Mouse (Mus musculus) kidney, embryonic 14.5 days (tissue): ENCODE measurements around the gene Myl12a. TPM values are rescaled to one million over a fixed set of nuclear protein-coding genes. Genes with fewer than 3 reads are reported as not detected.

ENCODE experiments used
- ATAC-seq: fragments of 200-750 bp; cut with Nextera tagmentation; 2 replicates; pipeline ENCODE4 v1.8.0; 2017; ENCODE audit warnings: moderate number of reproducible peaks, mild to moderate bottlenecking, moderate TSS enrichment, moderate library complexity; ENCODE audit not compliant: low FRiP score, low TSS enrichment
- H3K27ac ChIP-seq: fragments of 300-500 bp; sonication (generic); 2 replicates; pipeline ENCODE4 v1.5.1; 2014; ENCODE audit warnings: low read depth, mild to moderate bottlenecking, low read length, moderate library complexity, mixed read lengths
- H3K27me3 ChIP-seq: fragments of 300-500 bp; sonication (generic); 2 replicates; pipeline ENCODE4 v1.6.1; 2014; ENCODE audit warnings: mild to moderate bottlenecking, low read length; ENCODE audit not compliant: control insufficient read depth, insufficient read depth
- H3K36me3 ChIP-seq: fragments of 300-500 bp; sonication (generic); 2 replicates; pipeline ENCODE4 v1.6.1; 2014; ENCODE audit warnings: low read length, mixed read lengths; ENCODE audit not compliant: control insufficient read depth, insufficient read depth
- H3K4me1 ChIP-seq: fragments of 300-500 bp; sonication (generic); 2 replicates; pipeline ENCODE4 v1.6.1; 2014; ENCODE audit warnings: low read length, mixed read lengths; ENCODE audit not compliant: control insufficient read depth, insufficient read depth
- H3K4me2 ChIP-seq: fragments of 300-500 bp; sonication (generic); replicated peaks from 2 replicates; pipeline ENCODE4 v1.6.1; 2014; ENCODE audit warnings: low read depth, mild to moderate bottlenecking, low read length
- H3K4me3 ChIP-seq: fragments of 300-500 bp; sonication (generic); 2 replicates; pipeline ENCODE4 v1.5.1; 2014; ENCODE audit warnings: mild to moderate bottlenecking, low read length
- H3K9ac ChIP-seq: fragments of 300-500 bp; sonication (generic); 2 replicates; pipeline ENCODE4 v1.6.1; 2014; ENCODE audit warnings: low read depth, mild to moderate bottlenecking, low read length, moderate library complexity
- H3K9me3 ChIP-seq: fragments of 300-500 bp; sonication (generic); 2 replicates; pipeline ENCODE4 v1.6.1; 2016; ENCODE audit warnings: low read length; ENCODE audit not compliant: control insufficient read depth
- WGBS: fragments of 180-500 bp; shearing (Covaris S2); extraction: QIAGEN DNeasy Blood & Tissue Kit; methylation state at CpG from one replicate; pipeline ENCODE4 v1.1.7; 2014; 5-methylcytosine and 5-hydroxymethylcytosine counted together
- polyA plus RNA-seq: library from polyadenylated mRNA; unstranded; fragments of >200 nt; fragmentation: Nextera tagmentation; extraction: Ambion mirVana; gene quantifications from 2 replicates; pipeline ENCODE4 v1.2.1, GENCODE M21; 2014

Myl12a gene
- polyA plus RNA-seq = 648 and 687 TPM in 2 replicates

GRCm38 (mm10) chr17:71002744-71003094 is at the start of gene Myl12a:
Gene Myl12a (minus strand): TSS chr17:71002878.
- no peaks in the 10 kb centered on the region for H3K9me3 ChIP-seq
- H3K4me3 ChIP-seq = peak within 1 kb of the TSS; percentile 72
- peak within 1 kb of the TSS; percentile 100 for H3K27ac ChIP-seq
- ATAC-seq = peak; percentile 33; the same call in 1 of the 2 replicates
- no peaks in the 10 kb centered on the region for H3K27me3 ChIP-seq
- no peaks in the 10 kb centered on the region; the same call in 1 of the 2 replicates for H3K36me3 ChIP-seq
- H3K4me2 ChIP-seq = peak within 1 kb of the TSS; percentile 60
- H3K9ac ChIP-seq = peak within 1 kb of the TSS; percentile 98
- peaks cover 29% of the 10 kb centered on the region for H3K4me1 ChIP-seq
- WGBS = 7% methylated on average over 14 of the region's 14 CpGs

- H3K27ac ChIP-seq = no peak overlapping the region
- no peaks in the 10 kb centered on the region for H3K9me3 ChIP-seq
- WGBS = 89% methylated on average over 8 of the region's 8 CpGs
- no peaks in the 10 kb centered on the region for H3K4me1 ChIP-seq
- no peak overlapping the region for H3K4me3 ChIP-seq
- H3K27me3 ChIP-seq = no peaks in the 10 kb centered on the region
- H3K36me3 ChIP-seq = no peaks in the 10 kb centered on the region
- no peak overlapping the region for H3K4me2 ChIP-seq
- no peak for ATAC-seq
- no peak overlapping the region for H3K9ac ChIP-seq
Observed at GRCm38 (mm10) chr17:71049292-71049691, 46.6 kb upstream of the Myl12a start.

DNA sequence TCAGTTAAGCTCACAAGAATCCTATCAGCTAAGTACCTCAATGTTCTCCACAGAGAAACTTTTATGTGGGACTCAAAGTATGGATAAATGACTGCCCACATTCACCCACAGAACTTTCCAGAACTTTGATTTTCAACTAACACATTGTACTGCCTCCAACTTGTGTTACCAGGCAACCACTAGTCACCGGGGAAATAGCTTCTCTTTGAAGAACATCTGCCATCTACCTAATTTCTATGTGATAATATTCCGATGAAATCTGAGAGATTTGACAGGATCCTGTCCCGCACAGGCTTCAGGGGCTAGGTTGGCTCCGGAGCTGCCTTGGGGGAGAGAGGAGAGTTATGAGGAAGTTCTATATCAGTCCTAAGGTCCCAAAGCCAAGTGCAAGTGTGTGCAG is 44.2 kb upstream of the Myl12a start:
- WGBS = 94% methylated on average over 4 of the region's 4 CpGs
- ATAC-seq = no peak
- Histone ChIP-seq H3K27me3 (no peaks in the 10 kb centered on the region), H3K27ac (no peak overlapping the region), H3K36me3 (no peaks in the 10 kb centered on the region), H3K9me3 (no peaks in the 10 kb centered on the region), H3K4me3 (no peak overlapping the region), H3K9ac (no peak overlapping the region), H3K4me1 (no peaks in the 10 kb centered on the region), H3K4me2 (no peak overlapping the region)

DNA sequence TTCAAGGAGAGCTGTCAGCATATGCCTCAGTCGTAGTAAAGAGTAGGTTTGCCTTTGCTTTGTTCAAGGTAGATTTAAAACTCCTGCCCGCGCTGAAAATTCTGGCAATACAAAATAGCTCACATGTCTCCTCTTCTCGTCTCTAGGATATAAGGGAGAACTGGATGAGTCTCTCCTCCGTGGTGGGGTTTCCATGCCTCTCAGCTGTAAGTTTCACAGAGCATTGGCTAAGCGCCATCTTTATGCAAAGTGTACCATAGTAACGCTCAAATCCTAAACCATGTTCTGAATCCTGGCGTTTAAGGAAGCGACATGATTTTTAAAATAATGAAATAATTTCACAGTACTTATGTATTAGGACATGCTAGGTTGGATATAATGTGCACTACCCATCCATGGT is 42.9 kb upstream of the Myl12a start:
- Histone ChIP-seq H3K27me3 (no peaks in the 10 kb centered on the region), H3K9me3 (no peaks in the 10 kb centered on the region), H3K36me3 (no peaks in the 10 kb centered on the region), H3K4me2 (no peak overlapping the region), H3K4me3 (no peak overlapping the region), H3K9ac (no peak overlapping the region), H3K27ac (no peak overlapping the region), H3K4me1 (peaks cover under 1% of the 10 kb centered on the region; the same call in 1 of the 2 replicates)
- ATAC-seq = no peak
- 76% methylated on average over 9 of the region's 9 CpGs for WGBS

DNA sequence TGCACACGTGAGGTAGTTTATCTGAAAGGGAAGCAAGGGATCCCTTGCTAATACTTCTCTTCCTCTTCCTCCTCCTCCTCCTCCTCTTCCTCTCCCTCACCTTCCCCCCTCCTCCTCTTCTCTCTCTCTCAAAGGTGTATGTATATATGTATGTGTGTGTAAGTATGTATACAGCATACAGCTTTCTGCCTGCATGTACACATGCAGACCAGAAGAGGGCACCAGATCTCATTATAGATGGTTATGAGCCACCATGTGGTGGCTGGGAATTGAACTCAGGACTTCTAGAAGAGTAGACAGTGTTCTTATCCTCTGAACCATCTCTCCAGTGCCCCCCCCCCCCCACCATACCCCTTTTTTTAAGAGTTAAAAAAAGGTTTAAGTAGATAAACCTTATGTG is 40.0 kb upstream of the Myl12a start:
- Histone ChIP-seq H3K27ac (no peak overlapping the region), H3K4me1 (peaks cover 17% of the 10 kb centered on the region), H3K9me3 (no peaks in the 10 kb centered on the region), H3K4me3 (no peak overlapping the region), H3K9ac (no peak overlapping the region), H3K4me2 (no peak overlapping the region), H3K27me3 (no peaks in the 10 kb centered on the region), H3K36me3 (no peaks in the 10 kb centered on the region)
- ATAC-seq = no peak
- 80% methylated on average over 1 of the region's 1 CpGs for WGBS

DNA sequence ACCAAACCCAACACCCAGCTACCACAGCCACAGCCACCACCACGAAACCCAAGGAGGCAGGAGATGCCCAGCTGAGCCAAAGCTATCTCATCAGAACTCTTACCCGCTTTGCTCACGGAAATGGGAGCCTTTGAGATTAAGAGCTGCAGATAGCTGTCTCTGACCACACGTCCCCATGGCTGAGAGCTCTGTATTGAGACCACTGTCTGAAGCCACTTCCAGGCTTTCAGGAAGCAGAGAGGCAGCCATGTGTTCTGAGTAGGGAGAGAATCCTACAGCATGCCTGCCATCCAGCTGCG is 37.9 kb upstream of the Myl12a start:
- H3K27ac ChIP-seq = no peak overlapping the region
- H3K9ac ChIP-seq = no peak overlapping the region
- H3K27me3 ChIP-seq = no peaks in the 10 kb centered on the region
- no peak overlapping the region for H3K4me2 ChIP-seq
- H3K4me1 ChIP-seq = peaks cover 17% of the 10 kb centered on the region
- no peaks in the 10 kb centered on the region for H3K36me3 ChIP-seq
- ATAC-seq = no peak
- 78% methylated on average over 5 of the region's 5 CpGs for WGBS
- H3K9me3 ChIP-seq = no peaks in the 10 kb centered on the region
- no peak overlapping the region for H3K4me3 ChIP-seq

DNA sequence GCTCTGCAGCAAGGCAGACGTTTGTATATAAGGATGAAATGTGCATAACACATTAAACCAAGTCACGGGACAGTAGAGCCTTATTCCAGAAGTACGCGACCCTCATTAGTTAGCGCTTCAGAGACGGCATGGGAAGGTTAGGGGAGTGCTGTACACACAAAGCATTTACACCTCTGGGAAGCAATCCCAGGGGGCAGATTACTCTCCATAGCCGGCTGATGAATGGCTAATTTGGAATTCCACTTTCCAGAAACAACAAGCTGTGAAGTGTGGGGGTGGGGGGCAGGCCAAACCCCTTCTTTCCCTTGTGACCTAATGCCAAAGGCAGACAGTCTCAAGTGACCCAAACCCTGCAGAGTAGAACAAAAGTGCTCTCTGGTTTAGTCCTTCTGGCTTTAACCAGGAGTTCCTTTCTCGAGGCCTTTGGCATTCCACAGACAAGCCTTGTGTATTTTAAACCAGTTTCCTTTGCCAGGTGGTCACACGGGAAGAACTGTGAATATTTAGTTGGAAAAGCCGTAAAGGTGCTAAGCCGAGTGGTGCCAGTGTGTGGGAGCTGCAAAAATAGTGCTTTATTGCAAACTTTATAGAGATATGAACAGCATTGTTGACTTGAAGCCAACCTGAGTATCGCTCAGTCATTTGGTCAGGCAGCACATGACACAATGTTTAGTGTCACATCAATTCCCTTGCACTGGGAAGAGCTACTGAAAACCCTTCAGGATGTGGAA is 37.3 kb upstream of the Myl12a start:
- Histone ChIP-seq H3K36me3 (no peaks in the 10 kb centered on the region), H3K9ac (no peak overlapping the region), H3K4me2 (peak overlapping the region; percentile 8; the same call in 1 of the 2 replicates), H3K4me3 (no peak overlapping the region), H3K27ac (no peak overlapping the region), H3K9me3 (no peaks in the 10 kb centered on the region), H3K4me1 (peaks cover 17% of the 10 kb centered on the region), H3K27me3 (no peaks in the 10 kb centered on the region)
- 24% methylated on average over 12 of the region's 12 CpGs for WGBS
- ATAC-seq = peak; percentile 75

DNA sequence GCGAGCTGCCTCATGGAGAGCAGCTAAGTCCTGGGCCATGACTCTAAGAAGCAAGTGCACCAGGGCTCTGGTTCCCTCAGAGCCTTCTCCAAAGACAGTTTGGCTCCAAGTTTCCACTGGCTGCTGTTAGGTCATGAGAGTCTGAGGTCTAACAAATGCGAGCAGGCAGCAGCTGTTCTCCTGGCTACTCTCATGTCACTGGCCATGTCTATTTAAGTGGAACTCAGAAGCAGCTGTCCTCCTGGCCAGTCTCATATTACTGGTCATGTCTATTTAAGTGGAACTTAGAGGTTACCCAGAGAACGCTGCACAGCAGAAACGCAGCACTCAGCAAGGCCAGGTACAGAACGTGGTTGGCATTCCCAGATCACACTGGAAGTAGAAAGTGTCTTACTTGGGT is 36.1 kb upstream of the Myl12a start:
- Histone ChIP-seq H3K36me3 (no peaks in the 10 kb centered on the region), H3K9ac (no peak overlapping the region), H3K4me2 (no peak overlapping the region), H3K4me3 (no peak overlapping the region), H3K27ac (0 out of 2 replicates have a peak overlapping the region, but pooled peaks have one; percentile 37), H3K4me1 (peaks cover 17% of the 10 kb centered on the region), H3K9me3 (no peaks in the 10 kb centered on the region), H3K27me3 (no peaks in the 10 kb centered on the region)
- ATAC-seq = peak; percentile 77
- WGBS = 43% methylated on average over 5 of the region's 5 CpGs

- no peak overlapping the region for H3K4me3 ChIP-seq
- ATAC-seq = no peak
- H3K4me1 ChIP-seq = peaks cover 17% of the 10 kb centered on the region
- H3K4me2 ChIP-seq = no peak overlapping the region
- WGBS = 84% methylated on average over 7 of the region's 7 CpGs
- H3K36me3 ChIP-seq = no peaks in the 10 kb centered on the region
- no peak overlapping the region for H3K27ac ChIP-seq
- H3K9me3 ChIP-seq = no peaks in the 10 kb centered on the region
- H3K9ac ChIP-seq = no peak overlapping the region
- H3K27me3 ChIP-seq = no peaks in the 10 kb centered on the region
Observed at GRCm38 (mm10) chr17:71037188-71037587, 34.5 kb upstream of the Myl12a start.
